Mouse (Mus musculus) gonadal fat pad, adult 2 months (tissue): ENCODE measurements at regions not wholly inside any gene's neighbourhood (a gene's known extent, or its start where the extent isn't known, plus 50 kb on each side); places are given as distances from the start of the nearest gene placed in this dataset.

Source experiments
- DNase-seq: peaks from one replicate; pipeline ENCODE4 v3.0.0-alpha.2; 2012; ENCODE audit warnings: low read depth

- DNase-seq, result no peak
These were observed 174.2 kb downstream of the Mroh4 start for GRCm38 (mm10) chr15:74461935-74462334.

GRCm38 (mm10) chr15:74459345-74459975 is 176.7 kb downstream of the Mroh4 start:
- DNase-seq, result no peak

- DNase-seq, result peak; percentile 1
These were observed 177.2 kb downstream of the Mroh4 start for GRCm38 (mm10) chr15:74458940-74459339.

GRCm38 (mm10) chr15:74457965-74458364 is 178.2 kb downstream of the Mroh4 start:
- DNase-seq, result no peak

GRCm38 (mm10) chr15:74456675-74457040 is 179.5 kb downstream of the Mroh4 start:
- DNase-seq, result no peak

- DNase-seq, result no peak
These were observed 180.1 kb downstream of the Mroh4 start for GRCm38 (mm10) chr15:74455921-74456674.

GRCm38 (mm10) chr15:74454543-74454942 is 181.6 kb downstream of the Mroh4 start:
- no peak for DNase-seq

GRCm38 (mm10) chr15:74453810-74454209 is 182.3 kb downstream of the Mroh4 start:
- DNase-seq, result no peak

GRCm38 (mm10) chr15:74452426-74452825 is 183.7 kb downstream of the Mroh4 start:
- DNase-seq, result no peak

GRCm38 (mm10) chr15:74441889-74442288 is 194.3 kb downstream of the Mroh4 start:
- no peak for DNase-seq

GRCm38 (mm10) chr15:74426989-74427388 is 209.2 kb downstream of the Mroh4 start:
- no peak for DNase-seq

- no peak for DNase-seq
These were observed 213.2 kb downstream of the Mroh4 start for GRCm38 (mm10) chr15:74423001-74423400.

- no peak for DNase-seq
These were observed 215.6 kb downstream of the Mroh4 start for GRCm38 (mm10) chr15:74420550-74420949.

- DNase-seq, result no peak
These were observed 217.5 kb downstream of the Mroh4 start for GRCm38 (mm10) chr15:74418635-74419034.

GRCm38 (mm10) chr15:74413217-74413616 is 222.9 kb downstream of the Mroh4 start:
- DNase-seq, result no peak

- DNase-seq, result no peak
These were observed 223.9 kb downstream of the Mroh4 start for GRCm38 (mm10) chr15:74412261-74412660.

GRCm38 (mm10) chr15:74411097-74411496 is 225.1 kb downstream of the Mroh4 start:
- DNase-seq, result no peak

GRCm38 (mm10) chr15:74404866-74405265 is 231.3 kb downstream of the Mroh4 start:
- DNase-seq, result no peak

- DNase-seq, result no peak
These were observed 234.9 kb downstream of the Mroh4 start for GRCm38 (mm10) chr15:74401275-74401674.

- DNase-seq, result no peak
These were observed 240.1 kb downstream of the Mroh4 start for GRCm38 (mm10) chr15:74396029-74396428.

GRCm38 (mm10) chr15:74387533-74387932 is 248.6 kb downstream of the Mroh4 start:
- DNase-seq, result no peak

- DNase-seq, result no peak
These were observed 253.6 kb downstream of the Mroh4 start for GRCm38 (mm10) chr15:74382556-74382955.

- no peak for DNase-seq
These were observed 256.8 kb downstream of the Mroh4 start for GRCm38 (mm10) chr15:74379366-74379765.

- no peak for DNase-seq
These were observed 266.7 kb downstream of the Mroh4 start for GRCm38 (mm10) chr15:74369461-74369860.
